Mouse (Mus musculus): ENCODE measurements at regions not wholly inside any gene's neighbourhood (a gene's known extent, or its start where the extent isn't known, plus 50 kb on each side); places are given as distances from the start of the nearest gene placed in this dataset.

DNA sequence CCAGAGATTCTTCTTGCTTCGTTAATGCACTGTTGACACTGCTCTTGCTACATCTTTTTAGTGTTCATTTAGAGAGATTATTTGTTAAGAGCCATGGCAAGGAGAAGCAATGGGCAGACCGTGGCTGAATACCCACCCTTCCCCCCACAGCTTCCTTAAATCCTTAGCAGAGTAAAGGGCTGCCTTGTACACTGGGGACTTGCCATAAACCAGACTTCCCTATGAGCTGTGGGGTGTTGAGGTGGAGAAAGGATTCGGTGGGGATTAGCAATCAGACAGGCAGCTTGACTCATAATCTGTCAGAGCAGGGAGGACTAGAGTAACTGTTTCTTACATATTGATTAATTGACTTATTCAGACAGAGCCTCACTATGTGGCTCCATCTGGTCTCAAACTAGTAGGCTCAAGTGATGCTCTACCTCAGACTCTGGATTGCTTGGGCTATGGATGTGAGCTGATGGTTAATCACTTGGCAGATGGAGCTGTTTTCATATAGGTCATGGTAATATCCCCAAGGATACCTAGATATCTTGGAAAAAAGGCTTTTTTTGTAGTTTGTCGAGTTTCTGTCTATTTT, 166.7 kb downstream of the Cmpk2 start:
- no peak for DNase-seq (ENCODE audit: low read depth, low spot score)

GRCm38 (mm10) chr12:26635253-26635652, 166.2 kb downstream of the Cmpk2 start:
- no peak for DNase-seq (ENCODE audit: low read depth, low spot score)

DNA sequence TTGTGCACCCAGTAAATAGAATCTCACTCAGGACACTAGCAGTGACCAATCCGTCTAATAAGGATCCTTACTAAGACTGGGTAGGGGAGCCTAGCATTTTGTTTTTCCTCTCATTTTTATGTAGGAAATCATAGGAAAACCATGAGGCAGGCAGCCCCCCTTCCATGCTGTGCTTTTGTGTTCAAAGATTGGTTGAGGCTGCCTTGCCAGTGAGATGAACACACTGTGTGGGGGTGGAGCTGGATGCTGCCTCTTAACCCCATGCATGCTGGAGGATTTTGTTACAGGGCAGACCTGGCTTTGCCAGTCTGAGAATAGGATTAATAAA, 162.8 kb downstream of the Cmpk2 start:
- no peak for DNase-seq (ENCODE audit: low read depth, low spot score)

- DNase-seq (ENCODE audit: low read depth, low spot score) = no peak
Observed at GRCm38 (mm10) chr12:26631111-26631794, 162.2 kb downstream of the Cmpk2 start.

GRCm38 (mm10) chr12:26621135-26621932, 152.3 kb downstream of the Cmpk2 start:
- no peak for DNase-seq (ENCODE audit: low read depth, low spot score)

DNA sequence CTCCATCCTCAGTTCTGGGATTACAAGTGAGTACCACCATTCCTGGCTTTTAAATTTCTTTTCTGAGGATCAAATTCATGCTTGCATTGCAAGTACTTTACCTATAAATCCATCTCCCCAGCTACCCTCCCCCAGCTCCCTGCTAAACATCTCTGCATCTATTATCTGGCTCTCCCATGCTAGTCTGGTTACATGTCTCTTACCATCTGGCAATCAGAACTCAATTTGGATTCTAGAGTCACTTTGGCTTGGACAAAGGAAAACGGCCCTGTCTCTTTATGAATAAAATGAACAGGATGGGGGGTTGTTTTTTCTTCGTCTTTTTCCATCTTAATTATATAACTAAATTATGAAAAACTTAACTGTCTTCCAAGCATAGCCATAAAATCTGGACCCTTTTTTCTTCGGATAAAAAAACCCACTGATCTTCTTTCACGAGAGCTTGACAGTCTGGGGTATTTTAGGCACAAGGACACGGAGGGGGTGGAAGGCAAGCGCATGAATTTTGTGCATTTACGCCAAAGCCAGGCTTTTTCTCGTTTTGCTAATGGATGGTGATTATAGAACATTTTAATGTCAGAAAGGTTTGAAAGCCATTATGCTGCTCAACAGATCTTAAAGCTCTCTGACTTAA, 151.6 kb downstream of the Cmpk2 start:
- no peak for DNase-seq (ENCODE audit: low read depth, low spot score)

GRCm38 (mm10) chr12:26617969-26618368, 149.0 kb downstream of the Cmpk2 start:
- no peak for DNase-seq (ENCODE audit: low read depth, low spot score)

GRCm38 (mm10) chr12:26613086-26613705, 144.2 kb downstream of the Cmpk2 start:
- DNase-seq (ENCODE audit: low read depth, low spot score) = no peak

DNA sequence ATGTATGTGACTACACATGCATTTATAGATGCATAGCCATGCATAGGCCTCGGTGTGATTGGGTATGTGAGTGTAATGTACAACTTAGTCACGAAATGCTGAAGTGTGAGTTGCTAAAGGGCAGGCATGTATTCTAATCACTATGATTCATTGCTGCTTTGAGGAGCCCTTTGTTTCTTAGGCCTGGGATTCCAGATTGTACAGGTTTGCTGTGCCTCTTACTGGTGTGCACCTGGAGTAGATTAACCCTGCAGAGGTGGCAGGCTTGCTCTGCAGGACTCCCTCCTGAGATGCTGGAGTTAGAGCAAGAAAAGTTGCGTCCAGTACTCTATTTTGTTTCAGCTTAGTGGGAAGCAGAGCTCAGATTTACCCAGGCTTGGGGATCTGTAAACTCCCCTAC, 141.1 kb downstream of the Cmpk2 start:
- DNase-seq (ENCODE audit: low read depth, low spot score) = no peak

- no peak for DNase-seq (ENCODE audit: low read depth, low spot score)
Observed at GRCm38 (mm10) chr12:26598501-26598900, 129.5 kb downstream of the Cmpk2 start.

- DNase-seq (ENCODE audit: low read depth, low spot score) = no peak
Observed at GRCm38 (mm10) chr12:26592125-26592524, 123.1 kb downstream of the Cmpk2 start.

DNA sequence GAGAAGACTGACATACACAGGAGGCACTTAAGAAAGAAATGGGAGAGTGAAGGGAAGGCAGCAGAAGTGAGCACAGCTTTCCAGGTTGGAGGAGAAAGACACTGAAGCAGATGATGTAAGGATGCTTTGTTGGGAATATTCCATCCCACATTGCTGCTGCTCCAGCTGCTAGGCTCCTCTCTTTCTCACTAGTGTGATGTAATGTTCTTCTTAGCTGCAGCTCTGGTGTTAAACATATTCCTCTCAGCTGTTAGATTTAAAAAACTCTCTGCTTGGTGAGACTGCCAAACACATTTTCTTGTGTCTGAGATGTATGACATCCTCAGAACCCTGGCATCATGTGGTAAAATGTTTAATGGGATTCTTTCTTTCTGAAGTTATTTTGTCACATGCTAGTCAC, 120.1 kb downstream of the Cmpk2 start:
- no peak for DNase-seq (ENCODE audit: low read depth, low spot score)

- DNase-seq (ENCODE audit: low read depth, low spot score) = no peak
Observed at GRCm38 (mm10) chr12:26577438-26577837, 108.4 kb downstream of the Cmpk2 start.

- no peak for DNase-seq (ENCODE audit: low read depth, low spot score)
Observed at GRCm38 (mm10) chr12:26571602-26572001, 102.6 kb downstream of the Cmpk2 start.

- DNase-seq (ENCODE audit: low read depth, low spot score) = no peak
Observed at GRCm38 (mm10) chr12:26567435-26567834, 98.4 kb downstream of the Cmpk2 start.

- DNase-seq (ENCODE audit: low read depth, low spot score) = no peak
Observed at GRCm38 (mm10) chr12:26562858-26563257, 93.9 kb downstream of the Cmpk2 start.

GRCm38 (mm10) chr12:26559560-26559959, 90.6 kb downstream of the Cmpk2 start:
- DNase-seq (ENCODE audit: low read depth, low spot score) = no peak

- DNase-seq (ENCODE audit: low read depth, low spot score) = no peak
Observed at GRCm38 (mm10) chr12:26557411-26557810, 88.4 kb downstream of the Cmpk2 start.

DNA sequence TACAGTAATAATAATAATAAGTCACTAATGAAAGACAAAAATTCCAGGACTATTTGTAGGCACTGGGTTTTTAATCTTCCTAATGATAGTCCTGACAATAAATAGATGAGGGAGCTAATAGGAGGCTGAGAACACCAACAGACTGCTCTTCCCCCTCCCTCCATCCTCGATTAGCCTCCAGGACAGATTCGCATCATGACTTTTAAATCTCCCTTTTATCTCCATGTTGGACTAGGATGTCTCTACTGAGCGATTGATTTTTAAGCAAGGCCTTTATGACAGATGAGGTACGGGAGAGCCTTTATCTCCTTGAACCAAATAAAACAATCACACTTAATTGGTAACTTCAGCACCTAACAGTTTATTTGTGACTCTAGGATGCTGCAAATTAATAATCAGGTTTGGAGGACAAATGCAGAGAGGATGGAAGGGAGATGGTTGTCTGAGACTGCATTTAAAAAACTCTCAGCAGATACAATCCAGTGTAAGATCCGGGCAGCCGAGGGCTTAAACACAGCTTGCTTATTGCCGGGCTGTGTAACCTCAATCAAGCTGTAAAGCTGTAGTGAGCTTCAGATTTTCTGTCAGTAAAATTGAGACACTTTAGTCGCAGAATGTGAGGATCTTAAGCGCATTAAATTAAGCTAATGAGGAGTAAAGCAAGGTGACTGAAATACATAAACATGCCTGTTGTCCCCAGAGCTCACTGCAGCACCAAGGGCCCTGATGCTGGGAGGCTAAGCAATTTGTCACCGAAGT, 82.3 kb downstream of the Cmpk2 start:
- DNase-seq (ENCODE audit: low read depth, low spot score) = no peak

DNA sequence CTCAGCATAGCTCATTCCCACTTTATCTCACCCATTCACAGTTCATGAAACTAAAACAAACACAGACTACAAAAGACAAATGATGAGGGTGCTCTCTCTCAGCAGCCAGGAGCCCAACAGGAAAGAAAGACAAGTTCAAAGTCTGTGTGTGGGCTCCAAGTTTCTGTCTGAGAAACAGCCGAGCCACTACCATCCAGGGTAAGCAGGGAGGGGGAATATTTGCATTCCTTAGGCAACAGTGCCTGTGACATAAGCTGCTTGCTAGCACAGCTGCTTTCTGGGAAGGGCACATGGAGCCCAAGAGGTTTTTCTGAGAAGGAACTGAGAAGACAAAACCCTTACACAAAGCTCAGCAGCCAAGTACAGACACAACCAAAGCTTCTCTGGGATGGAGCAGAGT, 78.5 kb downstream of the Cmpk2 start:
- no peak for DNase-seq (ENCODE audit: low read depth, low spot score)

DNA sequence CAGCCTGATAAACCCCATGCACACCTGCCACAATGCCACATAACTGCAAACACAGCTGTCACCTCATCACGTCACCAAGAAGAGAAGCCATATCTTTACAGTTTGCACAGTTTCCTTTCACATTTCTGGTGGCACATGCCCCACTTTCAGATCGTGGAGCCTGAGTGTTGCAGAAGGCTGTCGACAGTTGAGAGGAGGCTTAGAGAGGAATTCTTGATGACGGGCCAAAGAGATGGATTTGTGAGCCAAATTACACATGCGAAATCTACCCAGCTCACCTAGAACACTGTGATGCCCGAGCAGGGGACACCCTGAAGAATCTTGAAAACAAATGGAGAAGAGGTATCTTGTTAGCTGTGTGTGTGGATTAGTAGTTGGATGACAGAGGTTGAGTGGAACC, 77.4 kb downstream of the Cmpk2 start:
- no peak for DNase-seq (ENCODE audit: low read depth, low spot score)
